In genomic region chr7:141340476-141340875, GRCm38 (mm10) we compare ENCODE assay signal across 8 mouse cellular contexts. TPM values are rescaled to one million over a fixed set of nuclear protein-coding genes. Genes with fewer than 3 reads are reported as not detected.
DNase-seq lines count a peak whose midpoint lies in the region; ATAC-seq lines count a peak whose summit lies in the region.
"Had no signal": no experiment of that assay in that cellular context is flagged by ENCODE, and none has a peak within 500 bp of the region (broad histone marks: within the 10 kb centered on the region; RNA-seq: fewer than 3 reads in every experiment).

No protein-coding gene starts in this region.

- no peak overlapping the region for H3K9ac ChIP-seq in liver, embryonic 11.5 days (ENCODE audit: low read depth, low read length)
- H3K9ac ChIP-seq in hindbrain, embryonic 13.5 days = no peak overlapping the region

- ATAC-seq in liver, embryonic 11.5 days (replicated peaks; ENCODE audit: low FRiP score) = peak; percentile 39; the same call in 1 of the 2 replicates
- ATAC-seq in hindbrain, embryonic 13.5 days (ENCODE audit: low FRiP score) = no peak

- H3K27me3 ChIP-seq in embryonic facial prominence, embryonic 10.5 days (replicated peaks; ENCODE audit: low read depth, poor library complexity, severe bottlenecking) = peaks cover 45% of the 10 kb centered on the region
- 0 out of 2 replicates have a peak, but pooled peaks cover 3% of the 10 kb centered on the region for H3K27me3 ChIP-seq in liver, embryonic 11.5 days (replicated peaks; ENCODE audit: control insufficient read depth, insufficient read depth, low read length)
- peaks cover 38% of the 10 kb centered on the region for H3K27me3 ChIP-seq in hindbrain, embryonic 13.5 days

- H3K4me3 ChIP-seq in embryonic facial prominence, embryonic 10.5 days = no peak overlapping the region
- H3K4me3 ChIP-seq in liver, embryonic 11.5 days (ENCODE audit: low read depth, low read length) = no peak overlapping the region
- no peak overlapping the region for H3K4me3 ChIP-seq in hindbrain, embryonic 13.5 days

- H3K4me1 ChIP-seq in embryonic facial prominence, embryonic 10.5 days = peaks cover 41% of the 10 kb centered on the region
- peaks cover 14% of the 10 kb centered on the region for H3K4me1 ChIP-seq in liver, embryonic 11.5 days (replicated peaks; ENCODE audit: control insufficient read depth, insufficient read depth, low read length)
- H3K4me1 ChIP-seq in hindbrain, embryonic 13.5 days (replicated peaks) = peaks cover 10% of the 10 kb centered on the region

- 72% methylated on average over 6 of the region's 6 CpGs for WGBS in embryonic facial prominence, embryonic 10.5 days
- WGBS in liver, embryonic 11.5 days = 72% methylated on average over 6 of the region's 6 CpGs
- WGBS in hindbrain, embryonic 13.5 days = 89% methylated on average over 6 of the region's 6 CpGs

- peak overlapping the region; percentile 49 for H3K27ac ChIP-seq in embryonic facial prominence, embryonic 10.5 days (replicated peaks)
- H3K27ac ChIP-seq in liver, embryonic 11.5 days (ENCODE audit: low read depth, low read length) = peak overlapping the region; percentile 4
- H3K27ac ChIP-seq in hindbrain, embryonic 13.5 days = no peak overlapping the region

- no peak for DNase-seq in embryonic facial prominence, embryonic 10.5 days (ENCODE audit: low spot score)
- peak; percentile 83 for DNase-seq in kidney, adult 18-20 months
- DNase-seq in liver, embryonic 11.5 days (ENCODE audit: low spot score) = no peak
- DNase-seq in lung, postnatal 36 days = peak; percentile 81
- DNase-seq in right cerebral cortex, postnatal 25 days = no peak
- no peak for DNase-seq in natural killer cell, adult 2 months (ENCODE audit: low spot score in 2 of 2)
- DNase-seq: right cerebral cortex, adult 18-20 months had no signal

- no peaks in the 10 kb centered on the region for H3K9me3 ChIP-seq in embryonic facial prominence, embryonic 10.5 days
- H3K9me3 ChIP-seq in liver, embryonic 11.5 days (ENCODE audit: control insufficient read depth, low read length) = no peaks in the 10 kb centered on the region
- H3K9me3 ChIP-seq in hindbrain, embryonic 13.5 days = no peaks in the 10 kb centered on the region

- H3K36me3 ChIP-seq in embryonic facial prominence, embryonic 10.5 days (replicated peaks) = peaks cover 10% of the 10 kb centered on the region
- no peaks in the 10 kb centered on the region for H3K36me3 ChIP-seq in liver, embryonic 11.5 days (ENCODE audit: control insufficient read depth, insufficient read depth, low read length)
- H3K36me3 ChIP-seq in hindbrain, embryonic 13.5 days = peaks cover 10% of the 10 kb centered on the region

- no peak overlapping the region for H3K4me2 ChIP-seq in liver, embryonic 11.5 days
- H3K4me2 ChIP-seq in hindbrain, embryonic 13.5 days = no peak overlapping the region

RNA-seq across cellular contexts. Expression of gene Eps8l2, which starts 1.8 kb away (rescaled TPM):
- polyA plus RNA-seq in embryonic facial prominence, embryonic 10.5 days (2016; fragmentation: Nextera tagmentation; extraction: Ambion mirVana) = 12.1 and 13.0 TPM in 2 replicates
- 5.4 and 7.7 TPM in 2 replicates for polyA plus RNA-seq in liver, embryonic 11.5 days (2014; fragmentation: Nextera tagmentation; extraction: Ambion mirVana)
- polyA plus RNA-seq in hindbrain, embryonic 13.5 days (2015; fragmentation: Nextera tagmentation; extraction: Ambion mirVana) = 0.65 and 1.4 TPM in 2 replicates

RNA-seq across cellular contexts. Expression of gene Tmem80, which starts 12.9 kb away (rescaled TPM):
- polyA plus RNA-seq in embryonic facial prominence, embryonic 10.5 days (2016; fragmentation: Nextera tagmentation; extraction: Ambion mirVana) = 44.9 and 49.0 TPM in 2 replicates
- 22.2 and 27.4 TPM in 2 replicates for polyA plus RNA-seq in liver, embryonic 11.5 days (2014; fragmentation: Nextera tagmentation; extraction: Ambion mirVana)
- 67.7 and 74.7 TPM in 2 replicates for polyA plus RNA-seq in hindbrain, embryonic 13.5 days (2015; fragmentation: Nextera tagmentation; extraction: Ambion mirVana)

RNA-seq across cellular contexts. Expression of gene Deaf1, which starts 13.0 kb away (rescaled TPM):
- polyA plus RNA-seq in embryonic facial prominence, embryonic 10.5 days (2016; fragmentation: Nextera tagmentation; extraction: Ambion mirVana) = 57.9 and 65.0 TPM in 2 replicates
- 48.6 and 54.0 TPM in 2 replicates for polyA plus RNA-seq in liver, embryonic 11.5 days (2014; fragmentation: Nextera tagmentation; extraction: Ambion mirVana)
- 138 and 157 TPM in 2 replicates for polyA plus RNA-seq in hindbrain, embryonic 13.5 days (2015; fragmentation: Nextera tagmentation; extraction: Ambion mirVana)

RNA-seq across cellular contexts. Expression of gene Drd4, which starts 48.7 kb away (rescaled TPM):
- 0.60 and 0.86 TPM in 2 replicates for polyA plus RNA-seq in embryonic facial prominence, embryonic 10.5 days (2016; fragmentation: Nextera tagmentation; extraction: Ambion mirVana)
- polyA plus RNA-seq in liver, embryonic 11.5 days (2014; fragmentation: Nextera tagmentation; extraction: Ambion mirVana) = 0.16 and 0.17 TPM in 2 replicates
- 0.68 and 0.70 TPM in 2 replicates for polyA plus RNA-seq in hindbrain, embryonic 13.5 days (2015; fragmentation: Nextera tagmentation; extraction: Ambion mirVana)

RNA-seq across cellular contexts. Expression of gene Taldo1, which starts 51.5 kb away (rescaled TPM):
- polyA plus RNA-seq in embryonic facial prominence, embryonic 10.5 days (2016; fragmentation: Nextera tagmentation; extraction: Ambion mirVana) = 297 and 299 TPM in 2 replicates
- 442 and 472 TPM in 2 replicates for polyA plus RNA-seq in liver, embryonic 11.5 days (2014; fragmentation: Nextera tagmentation; extraction: Ambion mirVana)
- 333 and 346 TPM in 2 replicates for polyA plus RNA-seq in hindbrain, embryonic 13.5 days (2015; fragmentation: Nextera tagmentation; extraction: Ambion mirVana)

Comparison
In these comparisons a context has a peak if more than half of its experiments do, and no peak if none do; other contexts are left out.
1. DNase-seq: peak in kidney, adult 18-20 months (single experiment) and lung, postnatal 36 days (single experiment); none in embryonic facial prominence, embryonic 10.5 days (single experiment), liver, embryonic 11.5 days (single experiment), right cerebral cortex, postnatal 25 days (single experiment) and natural killer cell, adult 2 months (0 of 2).